Mouse (Mus musculus) thymus, postnatal 10 days (tissue): ENCODE measurements around the gene Gm10256.
"Not testable (repeated sequence)": the region's sequence is repeated elsewhere in the genome, so short reads cannot be mapped to it uniquely, and the experiment has no call there.

ENCODE experiments used
- DNase-seq, 2 experiments: peaks; one replicate each; pipeline ENCODE4 v3.0.0; 2021; ENCODE audit warnings: low spot score in 2 of 2

Gm10256 gene

DNA sequence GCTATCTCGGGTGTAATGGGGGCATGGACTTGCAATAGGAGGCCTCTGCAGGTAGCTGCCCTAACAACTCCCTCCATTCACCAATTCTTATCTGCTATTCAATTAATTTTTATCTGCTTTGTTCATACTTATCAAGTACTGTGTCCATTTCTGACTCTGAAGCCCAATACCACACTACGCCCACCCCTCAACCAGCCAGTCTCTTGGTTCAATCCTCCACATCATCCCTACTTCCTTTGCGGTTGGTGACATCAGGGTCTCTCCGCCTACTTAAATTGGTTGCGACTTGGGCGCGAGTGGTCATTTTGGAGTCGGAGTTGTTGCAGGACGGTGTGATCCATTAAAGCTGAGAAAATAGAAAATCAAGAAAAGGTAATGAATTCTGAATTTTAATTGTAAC, at the start of gene Gm10256, which contains the start of gene Rbmy:
Gene Gm10256, plus strand, starts transcription at position 320 of the 400 bp plus-strand sequence.
Gene Rbmy, plus strand, starts transcription at position 301 of the 400 bp plus-strand sequence.
- not testable (repeated sequence) for DNase-seq

DNA sequence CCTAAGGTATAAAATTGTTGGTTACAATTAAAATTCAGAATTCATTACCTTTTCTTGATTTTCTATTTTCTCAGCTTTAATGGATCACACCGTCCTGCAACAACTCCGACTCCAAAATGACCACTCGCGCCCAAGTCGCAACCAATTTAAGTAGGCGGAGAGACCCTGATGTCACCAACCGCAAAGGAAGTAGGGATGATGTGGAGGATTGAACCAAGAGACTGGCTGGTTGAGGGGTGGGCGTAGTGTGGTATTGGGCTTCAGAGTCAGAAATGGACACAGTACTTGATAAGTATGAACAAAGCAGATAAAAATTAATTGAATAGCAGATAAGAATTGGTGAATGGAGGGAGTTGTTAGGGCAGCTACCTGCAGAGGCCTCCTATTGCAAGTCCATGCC, 34.4 kb upstream of the Gm10256 start, which contains the start of gene Gm4064:
Gene Gm4064, minus strand, starts transcription at position 101 of the 400 bp plus-strand sequence.
- DNase-seq = not testable (repeated sequence)

DNA sequence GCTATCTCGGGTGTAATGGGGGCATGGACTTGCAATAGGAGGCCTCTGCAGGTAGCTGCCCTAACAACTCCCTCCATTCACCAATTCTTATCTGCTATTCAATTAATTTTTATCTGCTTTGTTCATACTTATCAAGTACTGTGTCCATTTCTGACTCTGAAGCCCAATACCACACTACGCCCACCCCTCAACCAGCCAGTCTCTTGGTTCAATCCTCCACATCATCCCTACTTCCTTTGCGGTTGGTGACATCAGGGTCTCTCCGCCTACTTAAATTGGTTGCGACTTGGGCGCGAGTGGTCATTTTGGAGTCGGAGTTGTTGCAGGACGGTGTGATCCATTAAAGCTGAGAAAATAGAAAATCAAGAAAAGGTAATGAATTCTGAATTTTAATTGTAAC, 70.2 kb downstream of the Gm10256 start, which contains the start of gene Gm10352:
Gene Gm10352, plus strand, starts transcription at position 301 of the 400 bp plus-strand sequence.
- DNase-seq = not testable (repeated sequence)
